Mouse (Mus musculus): ENCODE results near the gene Nipsnap3a. TPM values are rescaled to one million over a fixed set of nuclear protein-coding genes. Genes with fewer than 3 reads are reported as not detected.

The Nipsnap3a gene
- polyA plus RNA-seq (2012; rRNA removed), result not detected in 2 replicates

GRCm38 (mm10) chr4:52989248-52989647 lies at the start of gene Nipsnap3a:
Gene Nipsnap3a (plus strand): TSS chr4:52989272.

GRCm38 (mm10) chr4:52964247-52964646 lies 24.8 kb upstream of the Nipsnap3a start, which contains the start of gene Olfr270:
Gene Olfr270 (plus strand): TSS chr4:52964547.

GRCm38 (mm10) chr4:53011732-53012361 lies 22.8 kb downstream of the Nipsnap3a start, which contains the start of gene Nipsnap3b:
Gene Nipsnap3b (plus strand): TSS chr4:53011880.

Other genes with a start within 250 kb of the Nipsnap3a start
- gene Olfr275, start 174.7 kb upstream of the Nipsnap3a start, polyA plus RNA-seq (2012; rRNA removed), result not detected in 2 replicates
- not detected in 2 replicates for gene Olfr273, start 130.0 kb upstream of the Nipsnap3a start, polyA plus RNA-seq (2012; rRNA removed)
- not detected in 2 replicates for gene Olfr272, start 70.1 kb upstream of the Nipsnap3a start, polyA plus RNA-seq (2012; rRNA removed)
- not detected in 2 replicates for gene Olfr270, start 24.7 kb upstream of the Nipsnap3a start, polyA plus RNA-seq (2012; rRNA removed)
- gene Nipsnap3b, start 22.6 kb downstream of the Nipsnap3a start, polyA plus RNA-seq (2012; rRNA removed), result 30.2 and 33.6 TPM in 2 replicates
- gene Abca1, start 170.6 kb downstream of the Nipsnap3a start, polyA plus RNA-seq (2012; rRNA removed), result 28.2 and 45.7 TPM in 2 replicates